Mouse (Mus musculus) gastrocnemius, postnatal 4 days (tissue): Measurements from ENCODE around the gene Ift43. TPM values are rescaled to one million over a fixed set of nuclear protein-coding genes. Genes with fewer than 3 reads are reported as not detected.

ENCODE experiments used
- DNase-seq, 2 experiments: peaks; one replicate each; pipeline ENCODE4 v3.0.0; 2021 to 2022; ENCODE audit warnings: low spot score in 2 of 2, mixed read lengths in 2 of 2
- long read RNA-seq, 2 experiments: library from polyadenylated mRNA; stranded (forward); transcript quantifications; one replicate each; pipeline ENCODE4 v2.0.0; 2021
- total RNA-seq, 2 experiments: library from RNA; stranded (reverse); gene quantifications; 2 replicates each; pipeline ENCODE4 v1.2.3; 2021

Gene Ift43
- 10 to 100 TPM; 20.2 to 21.2 TPM for total RNA-seq
- long read RNA-seq, experiment 1, transcript Ift43-205 (9 exons, 783 nt) = major isoform, 20 of 22 reads
- long read RNA-seq, experiment 1, partial matches to known transcripts = 0 of 22 reads
- long read RNA-seq, experiment 1, other reads (novel, unspliced or antisense) = 2 of 22 reads
- long read RNA-seq, experiment 2, transcript Ift43-205 (9 exons, 783 nt) = major isoform, 14 of 20 reads
- long read RNA-seq, experiment 2, partial matches to known transcripts = 0 of 20 reads
- long read RNA-seq, experiment 2, other reads (novel, unspliced or antisense) = 6 of 20 reads

GRCm38 (mm10) chr12:86082481-86083012, at the start of gene Ift43:
Ift43 (plus strand) TSS chr12:86082541.
- DNase-seq = peak; percentile 64 to 83

DNA sequence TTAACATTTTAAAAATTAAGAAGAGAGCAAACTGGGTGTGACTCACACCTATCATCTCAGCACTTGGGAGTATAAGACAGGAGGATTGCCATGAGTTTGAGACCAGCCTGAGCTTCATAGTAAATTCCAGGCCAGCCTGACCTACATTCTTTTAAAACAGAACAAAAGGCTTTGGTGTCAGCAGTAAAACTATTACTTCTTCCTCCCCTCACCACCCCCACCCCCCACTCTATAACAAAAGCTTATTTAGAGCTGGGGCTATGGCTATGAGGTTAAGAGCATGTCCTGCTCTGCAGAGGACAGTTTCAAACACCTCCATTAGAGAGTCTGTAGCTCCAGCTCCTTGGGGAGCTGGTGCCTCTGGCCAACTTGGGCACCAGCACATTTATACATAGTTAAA, 46.8 kb upstream of the Ift43 start:
- no peak for DNase-seq

- DNase-seq = peak in 1 of 2 experiments; percentile 33
Measured at GRCm38 (mm10) chr12:86036368-86037166, 45.8 kb upstream of the Ift43 start.

GRCm38 (mm10) chr12:86037235-86037921, 45.0 kb upstream of the Ift43 start:
- DNase-seq = peak in 1 of 2 experiments; percentile 35

DNA sequence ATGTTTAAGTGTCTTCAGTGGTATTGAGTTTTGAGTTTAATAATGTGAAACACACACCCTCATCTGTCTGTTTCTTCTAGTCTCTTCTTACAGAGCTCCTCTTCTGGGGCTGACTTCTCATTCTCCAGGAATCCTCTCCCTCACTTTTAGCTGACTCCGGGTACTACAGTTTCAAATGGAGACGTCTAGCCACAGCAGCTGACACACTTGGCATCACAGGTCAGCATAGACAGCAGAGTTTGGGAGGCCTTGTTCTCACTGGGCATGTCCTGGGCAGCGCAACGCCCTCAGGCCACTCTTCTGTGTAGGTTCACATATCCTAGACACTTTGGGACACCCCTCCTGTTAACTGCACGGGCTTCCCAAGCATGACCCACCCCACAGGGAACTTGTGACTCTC, 43.3 kb upstream of the Ift43 start:
- no peak for DNase-seq

GRCm38 (mm10) chr12:86039751-86040150, 42.6 kb upstream of the Ift43 start:
- no peak for DNase-seq

- no peak for DNase-seq
Measured at GRCm38 (mm10) chr12:86046141-86046540, 36.2 kb upstream of the Ift43 start.

GRCm38 (mm10) chr12:86046776-86047175, 35.6 kb upstream of the Ift43 start:
- no peak for DNase-seq

DNA sequence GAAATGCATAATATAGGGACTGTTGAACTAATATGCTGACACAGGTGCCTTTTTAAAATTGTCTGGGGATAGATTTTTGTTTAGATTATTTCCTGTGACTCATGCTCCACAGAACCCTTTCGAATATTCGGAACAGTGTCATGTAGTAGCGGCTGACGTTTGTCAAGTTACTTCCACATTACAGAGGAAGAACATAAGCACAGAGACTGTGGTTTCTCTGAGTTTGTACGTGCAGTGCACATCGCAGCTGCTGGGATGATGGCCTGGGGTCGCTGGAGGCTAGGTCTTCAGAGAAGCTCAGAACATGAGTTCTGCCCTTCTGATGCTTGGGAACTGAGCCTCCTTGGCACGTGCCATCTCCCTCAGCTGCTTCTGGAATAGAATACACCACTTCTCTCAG, 35.0 kb upstream of the Ift43 start:
- DNase-seq = no peak

GRCm38 (mm10) chr12:86049813-86050212, 32.5 kb upstream of the Ift43 start:
- DNase-seq = no peak

GRCm38 (mm10) chr12:86051477-86051876, 30.9 kb upstream of the Ift43 start:
- no peak for DNase-seq

- DNase-seq = no peak
Measured at GRCm38 (mm10) chr12:86055306-86055705, 27.0 kb upstream of the Ift43 start.

DNA sequence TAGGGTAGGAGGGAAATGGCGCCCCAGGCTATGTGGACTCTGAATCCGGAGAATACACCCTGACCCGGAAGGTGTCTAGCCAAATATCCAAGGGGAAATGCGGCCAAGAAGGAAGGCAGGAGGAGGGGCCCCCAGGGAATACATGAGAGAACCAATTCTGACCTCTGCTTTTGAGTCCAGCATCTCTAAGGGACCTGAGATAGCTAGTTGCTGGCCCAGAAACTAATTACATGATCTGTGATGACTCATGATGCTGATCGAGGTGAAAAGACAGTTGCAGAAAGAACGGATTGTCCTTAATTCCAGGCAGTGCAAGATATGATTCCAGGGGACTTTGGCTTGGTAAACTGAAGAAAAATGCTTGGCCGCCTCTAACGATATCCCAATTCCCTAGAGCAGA, 25.4 kb upstream of the Ift43 start:
- no peak for DNase-seq

DNA sequence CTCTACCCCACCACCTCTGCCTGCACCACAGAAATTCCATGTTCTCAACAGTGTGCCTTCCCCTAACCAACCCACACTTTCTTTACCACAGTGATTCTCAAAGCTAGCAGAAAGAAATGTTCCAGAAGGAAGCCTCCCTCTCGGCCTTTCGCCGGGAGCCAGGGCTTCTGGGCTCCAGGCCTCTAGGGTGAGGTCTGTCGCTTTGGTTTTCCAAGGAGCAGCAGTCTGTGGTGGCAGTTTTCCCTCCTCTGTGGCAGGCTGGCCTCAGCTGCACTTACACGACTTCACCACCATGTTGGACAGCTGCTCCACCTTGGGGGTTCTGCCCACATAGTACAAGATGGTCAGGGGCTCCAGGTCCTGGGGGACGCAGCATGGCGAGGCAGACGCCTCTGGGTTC, 24.8 kb upstream of the Ift43 start:
- no peak for DNase-seq

GRCm38 (mm10) chr12:86059341-86059740, 23.0 kb upstream of the Ift43 start:
- no peak for DNase-seq

DNA sequence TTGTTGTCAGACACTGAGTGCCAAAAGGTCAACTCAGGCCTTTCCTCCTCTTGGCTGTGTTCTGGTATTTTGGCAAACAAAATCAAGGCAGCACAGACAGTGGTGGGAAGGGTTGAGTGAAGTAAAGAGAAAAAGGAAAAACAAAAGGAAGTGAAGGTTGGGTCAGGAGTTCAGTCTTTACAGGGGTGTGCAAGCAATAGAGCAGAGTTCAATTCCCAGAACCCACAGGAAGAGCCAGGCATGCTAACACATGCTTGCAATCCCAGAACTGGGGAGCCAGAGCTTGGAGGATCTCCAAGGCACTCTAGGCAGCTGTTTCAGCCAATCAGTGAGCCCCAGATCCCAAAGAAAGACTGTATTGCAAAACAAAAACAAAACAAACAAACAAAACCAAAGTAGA, 17.5 kb upstream of the Ift43 start:
- no peak for DNase-seq

DNA sequence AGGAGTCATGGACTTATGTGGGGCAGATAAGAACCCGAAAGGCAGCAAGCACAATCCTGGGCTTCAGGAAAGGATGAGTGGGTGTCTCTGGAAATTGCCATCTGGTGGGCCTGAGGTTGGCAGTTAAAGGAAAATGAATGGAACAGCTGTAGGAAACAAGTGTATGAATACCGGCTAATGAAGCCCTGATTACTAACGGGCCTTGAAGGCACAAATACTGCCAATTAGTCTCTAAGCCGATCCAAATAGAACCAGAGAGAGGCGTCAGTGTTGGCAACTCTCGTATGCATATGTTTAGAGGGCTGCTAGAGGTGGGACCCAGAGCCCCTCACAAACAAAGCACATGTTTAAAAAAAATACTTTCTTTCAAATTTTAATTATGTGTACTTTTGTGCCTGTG, 10.9 kb upstream of the Ift43 start:
- DNase-seq = no peak

DNA sequence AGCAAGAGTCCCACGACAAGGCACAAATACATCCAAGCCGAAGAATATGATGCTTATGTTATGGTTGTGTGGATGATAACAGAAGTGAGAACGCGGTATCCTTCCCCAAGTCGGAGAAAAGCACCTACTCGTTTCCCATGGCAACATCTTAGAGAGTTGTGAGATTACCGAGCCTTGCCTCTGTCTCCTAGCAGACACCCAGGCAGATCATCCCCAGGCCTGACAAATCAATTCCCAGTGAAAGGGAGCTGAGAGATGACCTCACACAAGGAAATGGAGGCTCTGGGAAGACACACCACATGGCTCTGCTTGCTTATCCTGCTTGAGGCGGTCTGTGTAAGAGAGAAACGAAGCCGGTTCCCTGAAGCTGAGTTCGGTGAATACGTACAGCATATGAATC, 7.7 kb upstream of the Ift43 start:
- no peak for DNase-seq

DNA sequence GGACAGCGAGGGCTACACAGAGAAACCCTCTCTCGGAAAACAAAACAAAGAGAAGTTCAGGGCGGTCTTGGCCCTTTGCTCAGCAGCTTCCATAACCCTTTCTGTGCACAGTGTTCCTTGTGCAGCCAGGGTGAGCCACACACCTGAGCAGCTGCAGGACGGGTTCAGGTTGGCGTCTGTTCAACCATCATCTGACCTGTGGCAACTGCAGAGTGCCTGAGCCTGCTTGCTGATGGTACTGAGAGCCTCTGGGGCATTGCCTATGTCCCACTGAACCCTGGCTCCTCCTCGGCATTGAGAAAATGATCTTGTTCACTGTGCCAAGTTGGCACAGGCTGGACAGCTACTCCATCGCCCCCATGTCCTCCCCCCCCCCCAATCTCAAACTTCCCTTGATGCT, 7.0 kb upstream of the Ift43 start:
- DNase-seq = no peak

DNA sequence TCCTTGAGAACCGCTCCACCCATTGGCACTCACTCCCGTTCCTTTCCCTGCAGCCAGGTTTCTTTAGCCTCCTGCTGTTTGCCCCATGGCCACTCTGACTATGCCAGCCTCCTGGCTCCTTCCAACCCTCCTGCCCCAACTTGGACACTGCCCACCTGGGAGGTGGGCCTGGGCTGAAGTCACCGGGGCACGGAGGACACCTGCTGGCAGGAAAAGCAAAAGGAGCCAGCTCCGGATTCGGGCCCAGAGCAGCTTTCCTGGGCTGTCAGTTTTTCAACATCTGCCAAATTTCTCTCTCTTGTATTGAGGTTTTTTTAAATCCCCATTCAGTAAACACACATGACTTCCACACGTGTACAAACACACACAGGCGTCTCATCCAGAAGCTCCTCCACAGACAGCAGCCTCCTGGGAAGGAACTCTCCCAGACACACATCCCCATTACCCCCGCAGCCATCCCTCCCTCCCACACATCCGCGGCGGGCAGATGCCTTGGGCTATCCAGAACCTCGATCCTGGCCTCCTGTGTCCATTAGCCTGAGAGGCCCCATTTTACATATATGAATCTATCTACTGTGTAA, 5.9 kb upstream of the Ift43 start:
- peak in 1 of 2 experiments; percentile 30 for DNase-seq

DNA sequence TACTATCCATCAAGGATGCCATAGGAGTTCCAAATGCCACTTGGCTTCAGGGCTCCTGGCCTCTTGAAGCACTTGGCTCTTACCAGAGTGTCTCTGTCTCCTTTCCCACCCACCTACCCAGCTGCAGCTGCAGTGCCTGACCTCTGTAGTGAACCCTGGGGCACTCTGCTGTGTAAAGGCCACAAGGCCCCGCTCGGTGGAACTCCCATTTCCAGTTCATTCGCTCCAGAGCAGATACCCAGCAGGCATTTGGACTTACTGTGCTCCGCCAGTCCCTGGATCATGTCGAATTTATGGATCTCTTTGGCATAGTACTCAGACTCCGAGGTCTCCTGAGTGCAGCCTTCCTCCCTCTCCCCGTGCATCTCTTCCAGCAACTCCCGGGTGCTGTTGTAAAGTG, 5.0 kb upstream of the Ift43 start:
- peak in 1 of 2 experiments; percentile 35 for DNase-seq
